Mouse (Mus musculus): ENCODE data around the gene Pnpla1. TPM values are rescaled to one million over a fixed set of nuclear protein-coding genes. Genes with fewer than 3 reads are reported as not detected.
"Not testable (repeated sequence)": the region's sequence is repeated elsewhere in the genome, so short reads cannot be mapped to it uniquely, and the experiment has no call there.

Gene Pnpla1
- polyA plus RNA-seq, 1 experiment, result not detected

DNA sequence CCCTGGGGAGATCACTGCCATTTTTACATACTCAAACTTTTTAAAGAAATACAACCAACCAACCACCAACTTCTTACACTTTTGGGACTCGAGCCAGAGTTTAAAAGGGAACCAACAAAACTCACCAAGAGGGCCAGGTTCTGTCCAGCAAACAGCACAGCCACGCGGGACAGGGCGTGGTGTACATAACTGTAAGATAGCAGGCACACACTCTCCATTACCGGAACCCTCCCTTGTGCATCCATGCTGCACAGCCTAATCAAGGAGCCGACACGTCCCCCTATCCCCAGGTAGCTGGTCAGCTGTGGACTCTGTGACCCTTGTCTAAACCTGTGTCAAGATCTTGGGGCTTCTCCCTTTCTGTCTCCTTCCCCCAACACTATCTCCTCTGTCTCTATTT lies 20.4 kb upstream of the Pnpla1 start:
- H3K27ac ChIP-seq (ENCODE audit: insufficient read depth, low read length), result no peak overlapping the region

GRCm38 (mm10) chr17:28841947-28842346 lies 16.3 kb upstream of the Pnpla1 start:
- not testable (repeated sequence) for H3K27ac ChIP-seq (ENCODE audit: insufficient read depth, low read length); H3K4me1 ChIP-seq (ENCODE audit: control insufficient read depth, insufficient read depth, low read length)

More for the DNA sequence above, 20.4 kb upstream of the Pnpla1 start:
- H3K4me3 ChIP-seq (ENCODE audit: insufficient read depth, low read length), result no peak overlapping the region
- no peaks in the 10 kb centered on the region for H3K4me1 ChIP-seq (ENCODE audit: control insufficient read depth, insufficient read depth, low read length)
- TF ChIP-seq POLR2A (IDR thresholded peaks at IDR 0.05; ENCODE audit: low read depth, low read length) (no peak), CTCF (IDR thresholded peaks at IDR 0.05; ENCODE audit: borderline replicate concordance, insufficient read depth, low read length) (no peak)

GRCm38 (mm10) chr17:28843665-28844064 lies 14.5 kb upstream of the Pnpla1 start:
- H3K4me1 ChIP-seq (ENCODE audit: control insufficient read depth, insufficient read depth, low read length), result no peaks in the 10 kb centered on the region
- TF ChIP-seq POLR2A (IDR thresholded peaks at IDR 0.05; ENCODE audit: low read depth, low read length) (no peak), CTCF (IDR thresholded peaks at IDR 0.05; ENCODE audit: borderline replicate concordance, insufficient read depth, low read length) (no peak)

More at GRCm38 (mm10) chr17:28841947-28842346, 16.3 kb upstream of the Pnpla1 start:
- H3K4me3 ChIP-seq (ENCODE audit: insufficient read depth, low read length), result not testable (repeated sequence)

GRCm38 (mm10) chr17:28846974-28847617 lies 11.1 kb upstream of the Pnpla1 start:
- H3K27ac ChIP-seq (ENCODE audit: insufficient read depth, low read length), result no peak overlapping the region
- TF ChIP-seq POLR2A (IDR thresholded peaks at IDR 0.05; ENCODE audit: low read depth, low read length), result no peak
- no peak for TF ChIP-seq CTCF (IDR thresholded peaks at IDR 0.05; ENCODE audit: borderline replicate concordance, insufficient read depth, low read length)
- no peaks in the 10 kb centered on the region for H3K4me1 ChIP-seq (ENCODE audit: control insufficient read depth, insufficient read depth, low read length)
- H3K4me3 ChIP-seq (ENCODE audit: insufficient read depth, low read length), result no peak overlapping the region

More at GRCm38 (mm10) chr17:28843665-28844064, 14.5 kb upstream of the Pnpla1 start:
- H3K4me3 ChIP-seq (ENCODE audit: insufficient read depth, low read length), result no peak overlapping the region
- no peak overlapping the region for H3K27ac ChIP-seq (ENCODE audit: insufficient read depth, low read length)

DNA sequence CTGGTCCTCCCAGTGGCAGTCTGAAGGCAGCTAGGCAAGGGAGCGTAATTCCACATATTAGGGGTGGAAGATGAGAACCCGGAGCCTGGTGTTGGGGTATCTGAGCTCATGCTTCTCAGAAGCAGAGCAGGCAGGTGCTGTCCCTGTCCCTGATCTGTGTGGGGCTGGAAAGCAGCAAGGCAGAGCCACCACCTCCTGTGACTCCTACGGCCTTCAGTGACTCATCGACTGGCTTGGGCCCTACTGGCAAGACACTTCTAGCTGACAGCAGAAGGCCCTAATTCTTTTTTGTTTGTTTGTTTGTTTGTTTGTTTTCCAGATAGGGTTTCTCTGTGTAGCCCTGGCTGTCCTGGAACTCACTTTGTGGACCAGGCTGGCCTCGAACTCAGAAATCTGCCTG lies 7.7 kb upstream of the Pnpla1 start:
- H3K4me1 ChIP-seq (ENCODE audit: control insufficient read depth, insufficient read depth, low read length), result no peaks in the 10 kb centered on the region
- H3K27ac ChIP-seq (ENCODE audit: insufficient read depth, low read length), result no peak overlapping the region
- no peak overlapping the region for H3K4me3 ChIP-seq (ENCODE audit: insufficient read depth, low read length)
- TF ChIP-seq CTCF (IDR thresholded peaks at IDR 0.05; ENCODE audit: borderline replicate concordance, insufficient read depth, low read length) (no peak), POLR2A (IDR thresholded peaks at IDR 0.05; ENCODE audit: low read depth, low read length) (no peak)

GRCm38 (mm10) chr17:28854377-28854776 lies 3.8 kb upstream of the Pnpla1 start:
- Histone ChIP-seq H3K27ac (ENCODE audit: insufficient read depth, low read length) (no peak overlapping the region), H3K4me3 (ENCODE audit: insufficient read depth, low read length) (no peak overlapping the region), H3K4me1 (ENCODE audit: control insufficient read depth, insufficient read depth, low read length) (no peaks in the 10 kb centered on the region)
- no peak for TF ChIP-seq CTCF (IDR thresholded peaks at IDR 0.05; ENCODE audit: borderline replicate concordance, insufficient read depth, low read length)
- TF ChIP-seq POLR2A (IDR thresholded peaks at IDR 0.05; ENCODE audit: low read depth, low read length), result no peak

DNA sequence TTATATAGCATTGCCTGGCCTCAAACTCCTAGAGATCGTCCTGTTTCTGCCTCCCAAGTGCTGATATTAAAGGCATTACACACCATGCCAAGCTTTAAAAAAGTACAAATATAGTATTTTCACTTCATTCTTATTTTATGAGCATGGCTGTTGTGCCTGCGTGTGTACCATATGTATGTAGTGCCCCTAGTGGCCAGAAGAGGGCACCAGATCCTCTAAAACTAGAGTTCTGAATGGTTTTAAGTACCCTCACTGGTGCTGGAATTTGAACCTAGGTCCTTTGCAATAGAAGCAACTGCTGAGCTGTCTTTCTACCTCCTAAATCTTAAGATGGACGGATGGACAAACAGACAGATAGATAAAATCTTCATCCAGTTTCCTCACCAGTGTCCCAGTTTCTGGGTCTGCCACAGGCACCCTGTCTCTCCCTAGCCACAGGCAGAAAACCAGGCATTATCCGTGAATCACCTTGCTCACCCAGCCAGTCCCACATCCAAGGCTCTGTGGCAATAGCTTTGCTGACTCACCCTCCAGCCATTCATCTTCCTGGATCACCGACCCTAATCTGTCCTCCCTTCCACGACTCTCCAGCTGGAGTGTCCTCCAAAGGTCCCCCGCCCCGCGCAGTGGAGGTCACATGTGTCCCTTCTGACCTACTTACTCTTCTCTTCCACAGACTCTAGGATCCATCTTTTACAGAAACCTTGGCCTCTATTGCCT lies 2.9 kb upstream of the Pnpla1 start:
- Histone ChIP-seq H3K4me3 (ENCODE audit: insufficient read depth, low read length) (no peak overlapping the region), H3K4me1 (ENCODE audit: control insufficient read depth, insufficient read depth, low read length) (no peaks in the 10 kb centered on the region), H3K27ac (ENCODE audit: insufficient read depth, low read length) (no peak overlapping the region)
- no peak for TF ChIP-seq CTCF (IDR thresholded peaks at IDR 0.05; ENCODE audit: borderline replicate concordance, insufficient read depth, low read length)
- TF ChIP-seq POLR2A (IDR thresholded peaks at IDR 0.05; ENCODE audit: low read depth, low read length), result no peak

DNA sequence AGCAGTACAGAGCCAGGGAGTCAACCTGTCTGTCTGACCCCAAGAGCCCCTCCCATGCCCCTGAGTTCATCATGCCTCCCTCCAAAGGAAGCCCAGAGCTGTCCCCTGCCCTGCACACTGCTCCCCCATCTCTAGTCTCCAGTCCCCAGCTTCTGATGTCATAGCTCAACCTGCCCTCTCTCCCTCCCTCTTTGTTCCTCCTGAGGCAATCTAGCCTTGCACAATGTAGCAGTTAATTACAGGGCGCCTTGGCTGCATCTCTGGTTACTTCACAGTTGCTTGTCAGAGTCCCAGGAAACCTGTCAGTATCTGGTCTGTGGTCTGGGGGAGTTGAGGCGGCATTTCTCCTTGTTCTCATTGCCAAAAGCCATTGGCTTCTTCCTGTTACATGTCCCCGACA lies 2.2 kb upstream of the Pnpla1 start:
- Histone ChIP-seq H3K27ac (ENCODE audit: insufficient read depth, low read length) (no peak overlapping the region), H3K4me1 (ENCODE audit: control insufficient read depth, insufficient read depth, low read length) (no peaks in the 10 kb centered on the region), H3K4me3 (ENCODE audit: insufficient read depth, low read length) (no peak overlapping the region)
- TF ChIP-seq CTCF (IDR thresholded peaks at IDR 0.05; ENCODE audit: borderline replicate concordance, insufficient read depth, low read length) (no peak), POLR2A (IDR thresholded peaks at IDR 0.05; ENCODE audit: low read depth, low read length) (no peak)

DNA sequence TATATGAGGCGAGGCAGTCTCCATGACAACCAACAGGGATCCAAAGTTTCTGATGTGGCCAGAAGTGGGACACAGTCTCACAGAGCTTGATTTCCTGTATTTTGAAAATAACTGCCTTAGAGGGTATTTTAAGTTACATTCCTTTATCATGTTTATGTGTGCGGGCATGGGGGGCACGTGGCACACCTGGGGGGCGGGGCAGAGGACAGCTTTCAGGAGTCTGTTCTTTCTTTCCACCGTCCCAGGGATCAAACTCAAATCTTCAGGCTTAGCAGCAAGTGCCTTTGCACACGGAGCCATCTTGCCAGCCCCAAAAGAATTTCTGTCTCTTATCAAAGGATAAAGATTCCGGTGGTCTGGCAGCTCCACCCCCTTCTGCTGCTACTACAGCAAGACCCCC lies 5.7 kb downstream of the Pnpla1 start:
- Histone ChIP-seq H3K4me3 (ENCODE audit: insufficient read depth, low read length) (no peak overlapping the region), H3K4me1 (ENCODE audit: control insufficient read depth, insufficient read depth, low read length) (no peaks in the 10 kb centered on the region), H3K27ac (ENCODE audit: insufficient read depth, low read length) (no peak overlapping the region)
- no peak for TF ChIP-seq CTCF (IDR thresholded peaks at IDR 0.05; ENCODE audit: borderline replicate concordance, insufficient read depth, low read length)
- TF ChIP-seq POLR2A (IDR thresholded peaks at IDR 0.05; ENCODE audit: low read depth, low read length), result no peak

- Histone ChIP-seq H3K4me3 (ENCODE audit: insufficient read depth, low read length) (no peak overlapping the region), H3K27ac (ENCODE audit: insufficient read depth, low read length) (no peak overlapping the region), H3K4me1 (ENCODE audit: control insufficient read depth, insufficient read depth, low read length) (no peaks in the 10 kb centered on the region)
- TF ChIP-seq CTCF (IDR thresholded peaks at IDR 0.05; ENCODE audit: borderline replicate concordance, insufficient read depth, low read length) (no peak), POLR2A (IDR thresholded peaks at IDR 0.05; ENCODE audit: low read depth, low read length) (no peak)
These were observed 6.3 kb downstream of the Pnpla1 start for GRCm38 (mm10) chr17:28864464-28864863.

Measured in embryonic fibroblast, embryonic 13.5 days (primary cell).